In genomic region chr17:80169792-80170191, GRCm38 (mm10) we compare ENCODE assay signal across 24 mouse cellular contexts. TPM values are rescaled to one million over a fixed set of nuclear protein-coding genes. Genes with fewer than 3 reads are reported as not detected.
"Had no signal": no experiment of that assay in that cellular context is flagged by ENCODE, and none has a peak within 500 bp of the region (broad histone marks: within the 10 kb centered on the region; RNA-seq: fewer than 3 reads in every experiment).

No protein-coding gene starts in this region.

- H3K27me3 ChIP-seq: liver, embryonic 13.5 days; neural tube, embryonic 12.5 days; neural tube, embryonic 15.5 days had no signal

- H3K27ac ChIP-seq: liver, embryonic 13.5 days; neural tube, embryonic 12.5 days; neural tube, embryonic 15.5 days; stomach, postnatal 0 days had no signal

- ATAC-seq: intestine, embryonic 16.5 days had no signal

- H3K9ac ChIP-seq: liver, embryonic 13.5 days; neural tube, embryonic 12.5 days; neural tube, embryonic 15.5 days had no signal

- DNase-seq: kidney, adult 18-20 months; kidney, adult 9 months; kidney, postnatal 14 days; kidney, postnatal 4 days; layer of hippocampus, adult 9-11 months; liver, embryonic 13.5 days; lung, adult 2 months; lung, postnatal 4 days; midbrain, embryonic 14.5 days; right cerebral cortex, adult 18-20 months; right cerebral cortex, postnatal 14 days; right cerebral cortex, postnatal 4 days; thymus, postnatal 4 days had no signal

- H3K36me3 ChIP-seq: liver, embryonic 13.5 days; neural tube, embryonic 12.5 days; neural tube, embryonic 15.5 days had no signal

- H3K4me2 ChIP-seq: liver, embryonic 13.5 days; midbrain, embryonic 11.5 days; neural tube, embryonic 12.5 days had no signal

- H3K4me3 ChIP-seq: liver, embryonic 13.5 days; neural tube, embryonic 12.5 days; neural tube, embryonic 15.5 days had no signal

- H3K9me3 ChIP-seq: liver, embryonic 13.5 days; neural tube, embryonic 12.5 days; neural tube, embryonic 15.5 days had no signal

RNA-seq across cellular contexts. Expression of gene Ttc39d, which starts 37.5 kb away (rescaled TPM):
- total RNA-seq: liver, adult 2 months; megakaryocyte progenitor cell, adult 5-6 weeks; megakaryocyte-erythroid progenitor cell, adult 5-6 weeks had no signal
- polyA plus RNA-seq: intestine, embryonic 16.5 days; kidney, embryonic 16.5 days; liver, adult 2 months; liver, embryonic 13.5 days; liver, embryonic 16.5 days; midbrain, embryonic 11.5 days; neural tube, embryonic 12.5 days; stomach, embryonic 14.5 days had no signal
